8 mouse cellular contexts compared by ENCODE assay signal in genomic region chr17:28008565-28008981, GRCm38 (mm10).
DNase-seq lines count a peak whose midpoint lies in the region; ATAC-seq lines count a peak whose summit lies in the region.

No protein-coding gene starts in this region.

- no peak overlapping the region for H3K4me2 ChIP-seq in hindbrain, embryonic 11.5 days (replicated peaks; ENCODE audit: low read depth, low read length)
- H3K4me2 ChIP-seq in heart, embryonic 12.5 days, result peak overlapping the region; percentile 63
- H3K4me2 ChIP-seq in liver, embryonic 13.5 days, result peak overlapping the region; percentile 68

- peaks cover 58% of the 10 kb centered on the region for H3K4me1 ChIP-seq in hindbrain, embryonic 10.5 days (replicated peaks)
- H3K4me1 ChIP-seq in hindbrain, embryonic 11.5 days (replicated peaks; ENCODE audit: control insufficient read depth, insufficient read depth, low read length), result peaks cover 20% of the 10 kb centered on the region
- H3K4me1 ChIP-seq in heart, embryonic 12.5 days (replicated peaks), result peaks cover 68% of the 10 kb centered on the region
- peaks cover 71% of the 10 kb centered on the region for H3K4me1 ChIP-seq in liver, embryonic 13.5 days (replicated peaks)

- H3K9ac ChIP-seq in hindbrain, embryonic 11.5 days (ENCODE audit: low read depth, low read length), result no peak overlapping the region
- H3K9ac ChIP-seq in heart, embryonic 12.5 days, result peak overlapping the region; percentile 62
- peak overlapping the region; percentile 65 for H3K9ac ChIP-seq in liver, embryonic 13.5 days

- ATAC-seq in hindbrain, embryonic 11.5 days (ENCODE audit: low FRiP score), result no peak
- no peak for ATAC-seq in heart, embryonic 12.5 days (ENCODE audit: insufficient number of reproducible peaks, low FRiP score)
- ATAC-seq in liver, embryonic 13.5 days (ENCODE audit: low read depth), result no peak

- 73% methylated on average over 8 of the region's 8 CpGs for WGBS in hindbrain, embryonic 10.5 days
- 58% methylated on average over 8 of the region's 8 CpGs for WGBS in hindbrain, embryonic 11.5 days
- WGBS in heart, embryonic 12.5 days, result 70% methylated on average over 8 of the region's 8 CpGs
- WGBS in liver, embryonic 13.5 days (ENCODE audit: insufficient replicate concordance), result 21% methylated on average over 8 of the region's 8 CpGs

- peak overlapping the region; percentile 31 for H3K4me3 ChIP-seq in hindbrain, embryonic 10.5 days
- no peak overlapping the region for H3K4me3 ChIP-seq in hindbrain, embryonic 11.5 days (ENCODE audit: low read depth, low read length)
- H3K4me3 ChIP-seq in heart, embryonic 12.5 days, result peak overlapping the region; percentile 24
- H3K4me3 ChIP-seq in liver, embryonic 13.5 days (replicated peaks), result peak overlapping the region; percentile 46

- peak overlapping the region; percentile 88 for H3K27ac ChIP-seq in hindbrain, embryonic 10.5 days
- no peak overlapping the region for H3K27ac ChIP-seq in hindbrain, embryonic 11.5 days (ENCODE audit: low read depth, low read length)
- 0 out of 2 replicates have a peak overlapping the region, but pooled peaks have one; percentile 85 for H3K27ac ChIP-seq in heart, embryonic 12.5 days (ENCODE audit: poor library complexity, severe bottlenecking)
- peak overlapping the region; percentile 39 for H3K27ac ChIP-seq in liver, embryonic 13.5 days

- peaks cover 7% of the 10 kb centered on the region; the same call in 1 of the 2 replicates for H3K27me3 ChIP-seq in hindbrain, embryonic 10.5 days (ENCODE audit: insufficient read depth, poor library complexity, severe bottlenecking)
- H3K27me3 ChIP-seq in hindbrain, embryonic 11.5 days (ENCODE audit: control insufficient read depth, insufficient read depth, low read length), result no peaks in the 10 kb centered on the region
- no peaks in the 10 kb centered on the region for H3K27me3 ChIP-seq in heart, embryonic 12.5 days (replicated peaks)
- 0 out of 2 replicates have a peak, but pooled peaks cover 3% of the 10 kb centered on the region for H3K27me3 ChIP-seq in liver, embryonic 13.5 days

- no peaks in the 10 kb centered on the region for H3K9me3 ChIP-seq in hindbrain, embryonic 10.5 days
- no peaks in the 10 kb centered on the region for H3K9me3 ChIP-seq in hindbrain, embryonic 11.5 days (ENCODE audit: control insufficient read depth, low read length)
- H3K9me3 ChIP-seq in heart, embryonic 12.5 days (replicated peaks), result no peaks in the 10 kb centered on the region
- H3K9me3 ChIP-seq in liver, embryonic 13.5 days (replicated peaks), result no peaks in the 10 kb centered on the region

- DNase-seq in hindbrain, embryonic 10.5 days (ENCODE audit: low spot score), result no peak
- no peak for DNase-seq in hindbrain, embryonic 11.5 days (ENCODE audit: low spot score)
- DNase-seq in R1 (ENCODE audit: low read depth, low spot score), result peak; percentile 43
- DNase-seq in liver, embryonic 13.5 days, result no peak
- no peak for DNase-seq in ovary, postnatal 10 days (ENCODE audit: low spot score)
- DNase-seq in layer of hippocampus, adult 9-10 months (ENCODE audit: low spot score), result no peak
- no peak for DNase-seq in right cerebral cortex, postnatal 4 days

- peaks cover 43% of the 10 kb centered on the region for H3K36me3 ChIP-seq in hindbrain, embryonic 10.5 days
- no peaks in the 10 kb centered on the region for H3K36me3 ChIP-seq in hindbrain, embryonic 11.5 days (ENCODE audit: control insufficient read depth, insufficient read depth, low read length)
- peaks cover 9% of the 10 kb centered on the region; the same call in 1 of the 2 replicates for H3K36me3 ChIP-seq in heart, embryonic 12.5 days
- peaks cover 3% of the 10 kb centered on the region; the same call in 1 of the 2 replicates for H3K36me3 ChIP-seq in liver, embryonic 13.5 days
